Mouse (Mus musculus): ENCODE measurements at regions not wholly inside any gene's neighbourhood (a gene's known extent, or its start where the extent isn't known, plus 50 kb on each side); places are given as distances from the start of the nearest gene placed in this dataset.

GRCm38 (mm10) chr10:43758124-43759025 lies 143.2 kb downstream of the Qrsl1 start:
- TF ChIP-seq CTCF (IDR thresholded peaks at IDR 0.05; ENCODE audit: borderline replicate concordance, insufficient read depth, low read depth, low read length) (no peak), POLR2A (IDR thresholded peaks at IDR 0.05; ENCODE audit: borderline replicate concordance, insufficient read depth, low read length) (no peak)
